Mouse (Mus musculus) lung, postnatal 0 days (tissue): ENCODE measurements at regions not wholly inside any gene's neighbourhood (a gene's known extent, or its start where the extent isn't known, plus 50 kb on each side); places are given as distances from the start of the nearest gene placed in this dataset.

Experiments
- ATAC-seq: fragments of 200-750 bp; cut with Nextera tagmentation; 2 replicates; pipeline ENCODE4 v1.8.0; 2017; ENCODE audit warnings: moderate library complexity
- DNase-seq: peaks from one replicate; pipeline ENCODE4 v3.0.0-alpha.2; 2016; ENCODE audit warnings: low spot score
- H3K27ac ChIP-seq: fragments of 300-500 bp; sonication (generic); 2 replicates; pipeline ENCODE4 v1.5.1; 2014; ENCODE audit warnings: antibody characterized with exemption, mild to moderate bottlenecking, low read length, mixed read lengths
- H3K27me3 ChIP-seq: fragments of 300-500 bp; sonication (generic); replicated peaks from 2 replicates; pipeline ENCODE4 v1.6.1; 2014; ENCODE audit warnings: low read length, mixed read lengths; ENCODE audit not compliant: insufficient read depth
- H3K36me3 ChIP-seq: fragments of 300-500 bp; sonication (generic); 2 replicates; pipeline ENCODE4 v1.6.1; 2014; ENCODE audit warnings: low read length, mixed read lengths; ENCODE audit not compliant: insufficient read depth
- H3K4me1 ChIP-seq: fragments of 300-500 bp; sonication (generic); 2 replicates; pipeline ENCODE4 v1.6.1; 2014; ENCODE audit warnings: antibody characterized with exemption, low read depth, low read length, mixed read lengths; ENCODE audit not compliant: insufficient read depth
- H3K4me2 ChIP-seq: fragments of 300-500 bp; sonication (generic); replicated peaks from 2 replicates; pipeline ENCODE4 v1.6.1; 2014; ENCODE audit warnings: low read depth, mild to moderate bottlenecking, low read length, moderate library complexity, mixed read lengths
- H3K4me3 ChIP-seq: fragments of 300-500 bp; sonication (generic); 2 replicates; pipeline ENCODE4 v1.5.1; 2014; ENCODE audit warnings: low read depth, low read length
- H3K9ac ChIP-seq: fragments of 300-500 bp; sonication (generic); replicated peaks from 2 replicates; pipeline ENCODE4 v1.6.1; 2014; ENCODE audit warnings: low read depth, mild to moderate bottlenecking
- H3K9me3 ChIP-seq: fragments of 300-500 bp; sonication (generic); 2 replicates; pipeline ENCODE4 v1.6.1; 2016; ENCODE audit warnings: low read length, mixed read lengths
- CTCF ChIP-seq: IDR thresholded peaks from 2 replicates; pipeline ENCODE4 v1.5.1; 2016; ENCODE audit warnings: antibody characterized with exemption, mild to moderate bottlenecking
- EP300 ChIP-seq: IDR thresholded peaks from 2 replicates; pipeline ENCODE4 v1.6.1; 2016; ENCODE audit warnings: antibody characterized with exemption, mild to moderate bottlenecking, control low read depth
- WGBS: fragments of 180-500 bp; shearing (Covaris S2); extraction: QIAGEN DNeasy Blood & Tissue Kit; methylation state at CpG from one replicate; pipeline ENCODE4 v1.1.7; 2014; 5-methylcytosine and 5-hydroxymethylcytosine counted together

DNA sequence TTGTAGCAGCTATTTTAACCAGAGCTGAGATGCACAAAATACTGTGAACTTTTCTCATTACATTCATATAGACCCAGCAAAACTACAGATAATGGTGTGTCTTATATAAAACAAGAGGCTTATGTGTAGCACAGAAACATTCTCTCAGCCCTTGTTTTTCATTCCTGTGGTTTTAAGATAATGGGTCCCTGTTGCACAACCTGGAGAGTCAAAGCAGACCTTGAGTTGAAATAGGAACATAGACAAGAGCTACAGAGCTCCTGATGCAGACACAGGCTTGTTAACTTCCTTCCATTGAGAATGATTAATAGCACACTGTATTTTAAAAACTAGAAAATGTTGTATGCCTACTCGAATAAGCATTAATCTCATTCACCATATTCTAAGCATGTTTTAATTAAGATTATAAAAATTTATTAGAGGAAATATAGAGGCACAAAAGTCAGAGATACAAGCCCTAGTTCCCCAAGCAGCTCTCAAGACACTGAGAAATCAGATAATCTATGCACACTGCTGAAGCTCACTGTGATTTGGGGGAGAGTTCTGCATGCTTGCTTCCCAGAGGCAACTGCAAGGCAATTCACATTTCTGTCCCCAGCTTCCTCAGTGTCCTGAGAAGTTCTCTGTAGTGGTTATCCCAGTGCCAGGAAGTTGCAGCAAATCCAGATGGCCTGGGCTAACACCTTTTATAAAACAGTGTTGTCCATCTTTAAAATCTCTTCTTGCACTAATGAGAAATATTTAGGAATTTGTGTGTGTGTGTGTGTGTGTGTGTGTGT is 666.8 kb downstream of the Inhba start:
- no peak for DNase-seq
- Histone ChIP-seq H3K27me3 (no peaks in the 10 kb centered on the region), H3K4me1 (no peaks in the 10 kb centered on the region), H3K9me3 (no peaks in the 10 kb centered on the region), H3K4me3 (no peak overlapping the region), H3K9ac (no peak overlapping the region), H3K27ac (no peak overlapping the region), H3K36me3 (no peaks in the 10 kb centered on the region), H3K4me2 (no peak overlapping the region)
- 36% methylated on average over 1 of the region's 1 CpGs for WGBS
- TF ChIP-seq CTCF = no peak
- TF ChIP-seq EP300 = no peak
- ATAC-seq = no peak

DNA sequence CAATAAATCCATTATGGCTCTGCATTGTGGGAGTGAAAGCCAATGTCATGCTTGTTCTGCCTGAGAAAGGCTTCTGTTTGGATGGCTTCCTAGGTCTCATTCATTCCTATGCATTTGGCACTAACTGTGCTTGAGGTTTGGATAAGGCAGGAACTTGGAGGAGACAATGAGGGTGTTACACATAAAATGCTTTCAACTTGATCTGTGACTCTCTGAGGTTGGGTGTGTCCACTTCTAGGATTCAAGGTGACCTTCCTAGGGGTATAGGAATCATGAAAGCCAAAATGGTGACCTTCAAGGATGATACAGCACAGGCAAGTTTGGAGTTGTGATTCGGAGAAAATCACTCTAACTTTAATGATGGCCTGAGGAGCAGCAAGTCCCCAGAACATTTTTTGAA is 682.5 kb downstream of the Inhba start:
- ATAC-seq (no peak), DNase-seq (no peak)
- Histone ChIP-seq H3K36me3 (no peaks in the 10 kb centered on the region), H3K4me1 (no peaks in the 10 kb centered on the region), H3K9me3 (no peaks in the 10 kb centered on the region), H3K27me3 (no peaks in the 10 kb centered on the region), H3K9ac (no peak overlapping the region), H3K4me2 (no peak overlapping the region), H3K4me3 (no peak overlapping the region), H3K27ac (no peak overlapping the region)
- WGBS = 86% methylated on average over 1 of the region's 1 CpGs
- TF ChIP-seq EP300 = no peak
- no peak for TF ChIP-seq CTCF

DNA sequence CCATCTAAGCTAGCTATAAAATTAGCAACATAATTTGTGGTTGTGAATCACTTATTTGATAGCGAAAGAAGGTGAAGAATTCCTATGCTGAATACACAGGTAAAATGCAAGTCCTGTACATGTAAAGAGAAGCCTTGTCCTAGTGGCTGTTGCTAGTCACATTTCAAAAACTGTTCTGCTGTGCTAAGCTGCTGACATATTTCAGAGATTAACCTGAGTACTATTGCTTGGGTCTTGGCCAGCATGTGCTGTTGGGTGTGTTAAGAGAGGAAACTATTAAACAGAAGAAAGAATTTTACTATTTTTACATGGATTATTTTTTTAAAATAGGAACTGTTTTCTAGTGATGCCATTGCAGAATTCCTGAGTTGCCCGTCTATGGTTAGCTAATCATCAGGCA is 689.3 kb downstream of the Inhba start:
- no peaks in the 10 kb centered on the region for H3K36me3 ChIP-seq
- 78% methylated on average over 2 of the region's 2 CpGs for WGBS
- ATAC-seq = no peak
- no peaks in the 10 kb centered on the region for H3K27me3 ChIP-seq
- no peak overlapping the region for H3K27ac ChIP-seq
- no peak overlapping the region for H3K4me3 ChIP-seq
- no peak for DNase-seq
- no peaks in the 10 kb centered on the region for H3K9me3 ChIP-seq
- no peaks in the 10 kb centered on the region for H3K4me1 ChIP-seq
- H3K4me2 ChIP-seq = no peak overlapping the region
- TF ChIP-seq CTCF (no peak), EP300 (no peak)
- no peak overlapping the region for H3K9ac ChIP-seq

DNA sequence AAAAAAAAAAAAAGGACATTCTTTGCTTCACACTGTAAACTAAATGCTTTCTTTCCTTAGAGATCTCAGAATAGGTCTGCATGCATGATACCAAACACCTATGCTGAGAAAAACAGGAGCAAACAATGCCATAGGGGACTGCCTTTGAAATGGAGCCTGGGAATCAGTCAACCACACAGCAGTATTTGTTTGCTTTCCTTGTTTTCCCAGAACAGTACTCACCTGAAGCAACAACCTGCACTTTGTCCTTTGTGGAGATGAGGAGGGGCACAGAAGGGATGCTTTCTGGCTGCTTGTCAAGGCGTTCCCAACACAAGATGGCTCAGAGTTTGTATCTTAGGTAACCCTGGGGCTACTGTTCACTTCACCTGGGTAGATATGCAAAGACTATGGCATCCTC is 690.5 kb downstream of the Inhba start:
- Histone ChIP-seq H3K9ac (no peak overlapping the region), H3K36me3 (no peaks in the 10 kb centered on the region), H3K27ac (no peak overlapping the region), H3K4me2 (no peak overlapping the region), H3K4me1 (no peaks in the 10 kb centered on the region), H3K9me3 (no peaks in the 10 kb centered on the region), H3K27me3 (no peaks in the 10 kb centered on the region), H3K4me3 (no peak overlapping the region)
- 52% methylated on average over 1 of the region's 1 CpGs for WGBS
- TF ChIP-seq CTCF = no peak
- no peak for TF ChIP-seq EP300
- no peak for DNase-seq
- no peak for ATAC-seq

DNA sequence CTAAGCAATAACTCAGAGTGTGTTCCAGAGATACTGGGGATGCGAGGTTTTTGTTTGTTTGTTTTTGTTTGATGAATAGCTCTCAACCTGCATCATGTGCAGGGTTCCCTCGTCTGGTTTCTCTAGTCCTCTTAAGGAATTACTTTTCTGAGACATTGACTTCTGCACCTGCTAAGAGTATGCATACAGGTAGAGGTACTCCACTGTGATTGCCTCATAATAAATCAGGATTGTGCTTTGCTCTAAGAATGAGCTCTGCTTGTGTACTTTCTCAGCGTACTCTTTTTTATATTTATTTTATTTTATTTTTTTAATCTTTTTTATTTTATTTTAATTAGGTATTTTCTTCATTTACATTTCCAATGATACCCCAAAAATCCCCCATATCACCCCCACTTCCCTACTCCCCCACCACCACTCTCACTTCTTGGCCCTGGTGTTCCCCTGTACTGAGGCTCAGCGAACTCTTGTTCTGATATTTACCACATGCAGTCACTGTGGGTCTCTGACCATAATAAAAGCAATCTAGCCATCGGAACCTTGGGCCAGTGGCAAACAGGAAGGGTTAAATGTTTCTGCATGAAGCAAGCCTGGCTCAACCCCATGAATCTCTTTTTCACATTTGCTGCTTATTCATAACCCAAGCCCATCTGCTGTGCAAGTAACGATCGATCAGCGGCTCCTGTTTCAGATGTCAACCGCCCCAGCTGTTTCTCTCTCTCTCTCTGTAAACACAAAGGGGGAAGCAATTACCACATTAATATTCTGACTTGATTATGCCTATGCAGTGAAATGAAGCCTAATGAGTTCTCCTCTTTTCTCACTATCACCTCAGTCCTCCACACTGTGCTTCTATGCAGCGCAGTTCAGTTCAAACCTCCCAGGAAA is 693.8 kb downstream of the Inhba start:
- Histone ChIP-seq H3K27ac (no peak overlapping the region), H3K36me3 (no peaks in the 10 kb centered on the region), H3K4me3 (no peak overlapping the region), H3K27me3 (no peaks in the 10 kb centered on the region), H3K4me1 (no peaks in the 10 kb centered on the region), H3K4me2 (no peak overlapping the region), H3K9ac (no peak overlapping the region), H3K9me3 (no peaks in the 10 kb centered on the region)
- TF ChIP-seq EP300 (no peak), CTCF (no peak)
- no peak for ATAC-seq
- 61% methylated on average over 10 of the region's 10 CpGs for WGBS
- no peak for DNase-seq

DNA sequence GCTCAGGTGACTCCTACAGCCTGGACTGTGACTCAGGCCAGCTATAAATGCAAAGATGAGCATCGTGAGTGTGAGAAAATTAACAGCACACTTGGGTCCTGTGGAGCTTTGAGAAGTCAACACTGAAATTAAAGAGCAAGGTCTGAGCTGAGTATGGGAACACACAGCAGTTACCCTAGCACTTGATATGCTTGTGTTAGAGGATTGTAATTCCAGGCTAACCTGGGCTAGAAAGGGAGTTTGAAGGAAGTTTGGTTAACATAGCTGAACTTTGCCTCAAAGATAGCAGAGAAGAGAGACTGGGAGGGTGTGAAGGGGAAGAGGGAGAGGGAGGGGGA is 694.4 kb downstream of the Inhba start:
- DNase-seq (no peak), ATAC-seq (no peak)
- H3K9me3 ChIP-seq = no peaks in the 10 kb centered on the region
- H3K4me1 ChIP-seq = no peaks in the 10 kb centered on the region
- no peak overlapping the region for H3K27ac ChIP-seq
- no peak overlapping the region for H3K4me3 ChIP-seq
- 32% methylated on average over 1 of the region's 1 CpGs for WGBS
- no peaks in the 10 kb centered on the region for H3K36me3 ChIP-seq
- no peak overlapping the region for H3K4me2 ChIP-seq
- TF ChIP-seq EP300 (no peak), CTCF (no peak)
- H3K9ac ChIP-seq = no peak overlapping the region
- H3K27me3 ChIP-seq = no peaks in the 10 kb centered on the region
